Mouse (Mus musculus) heart, postnatal 0 days (tissue): ENCODE measurements at regions not wholly inside any gene's neighbourhood (a gene's known extent, or its start where the extent isn't known, plus 50 kb on each side); places are given as distances from the start of the nearest gene placed in this dataset.

Experiments used
- CTCF ChIP-seq: IDR thresholded peaks from 2 replicates; pipeline ENCODE4 v1.5.1; 2016; ENCODE audit warnings: antibody characterized with exemption, control low read depth, low read depth
- EP300 ChIP-seq: IDR thresholded peaks from 2 replicates; pipeline ENCODE4 v1.6.1; 2016; ENCODE audit warnings: antibody characterized with exemption, low read depth

DNA sequence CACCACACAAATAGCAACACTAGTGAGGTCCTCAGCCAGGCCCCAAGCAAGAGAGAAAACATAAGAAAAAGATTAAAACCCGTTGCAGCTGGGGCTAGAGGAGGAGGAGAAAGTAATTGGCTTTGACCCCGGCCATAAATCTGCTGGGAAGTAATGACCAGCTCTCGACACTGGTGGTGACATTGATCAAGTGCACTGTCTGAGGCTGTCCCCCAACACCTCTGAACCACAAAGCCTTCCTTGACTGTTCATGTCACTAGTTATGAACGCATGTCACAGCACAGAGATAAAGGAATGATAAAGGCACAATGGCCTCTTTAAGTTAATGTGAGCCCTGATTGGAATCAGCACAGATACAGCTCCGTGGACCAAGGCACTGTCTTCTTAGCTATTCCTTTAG lies 640.1 kb downstream of the Dok5 start:
- TF ChIP-seq CTCF, result no peak
- no peak for TF ChIP-seq EP300
